Mouse (Mus musculus): ENCODE data around the gene Adh5. TPM values are rescaled to one million over a fixed set of nuclear protein-coding genes. Genes with fewer than 3 reads are reported as not detected.
"Not testable (repeated sequence)": the region's sequence is repeated elsewhere in the genome, so short reads cannot be mapped to it uniquely, and the experiment has no call there.

The Adh5 gene
- polyA plus RNA-seq, 1 experiment from 2014 or later = 146 TPM

DNA sequence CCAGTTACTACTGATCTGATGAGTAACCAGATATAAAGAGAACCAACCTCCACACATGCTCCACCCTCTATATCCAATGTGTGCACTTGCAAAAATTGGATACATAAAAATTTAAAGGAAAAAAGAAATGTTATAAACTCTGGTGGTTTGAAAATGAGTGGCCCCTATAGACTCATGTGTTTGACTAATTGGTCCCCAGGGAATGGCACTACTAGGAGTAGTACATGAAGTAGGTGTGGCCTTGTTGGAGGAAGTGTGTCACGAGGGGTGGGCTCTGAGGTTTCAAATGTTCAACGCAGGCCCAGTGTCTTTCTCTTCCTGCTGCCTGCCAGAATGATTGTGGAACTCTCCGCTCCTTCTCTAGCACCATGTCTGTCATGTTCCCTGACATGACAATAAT is 18.9 kb downstream of the Adh5 start:
- peaks cover 95% of the 10 kb centered on the region for H3K36me3 ChIP-seq
- no peak for ATAC-seq (ENCODE audit: extremely low read depth, insufficient number of reproducible peaks, low FRiP score, low TSS enrichment)
- H3K4me3 ChIP-seq = no peak overlapping the region
- no peak overlapping the region for H3K4me2 ChIP-seq
- H3K27ac ChIP-seq (replicated peaks) = no peak overlapping the region
- no peak overlapping the region for H3K9ac ChIP-seq
- H3K4me1 ChIP-seq = no peaks in the 10 kb centered on the region
- H3K9me3 ChIP-seq = no peaks in the 10 kb centered on the region
- no peaks in the 10 kb centered on the region for H3K27me3 ChIP-seq (replicated peaks)
- 89% methylated on average over 3 of the region's 3 CpGs for WGBS

DNA sequence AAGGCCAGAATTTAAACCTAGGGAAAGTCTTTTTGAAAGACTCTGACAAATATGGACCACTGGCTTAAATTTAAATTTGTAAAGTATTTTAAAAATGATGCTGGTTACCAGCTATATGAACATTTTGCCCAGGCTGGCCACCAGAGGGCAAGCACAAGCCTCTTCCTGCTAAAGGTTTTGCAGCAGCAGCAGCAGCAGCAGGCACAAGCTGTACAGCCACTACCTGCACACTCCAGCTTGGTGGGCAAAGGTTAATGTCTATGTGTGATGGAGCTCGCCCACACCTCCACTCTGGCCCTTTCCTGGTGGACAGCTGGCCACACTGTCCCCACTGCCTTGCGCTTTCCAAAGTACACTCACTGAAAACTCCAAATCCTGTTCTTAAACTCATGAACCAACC is 20.2 kb downstream of the Adh5 start:
- no peak overlapping the region for H3K27ac ChIP-seq (replicated peaks)
- no peaks in the 10 kb centered on the region for H3K4me1 ChIP-seq
- ATAC-seq (ENCODE audit: extremely low read depth, insufficient number of reproducible peaks, low FRiP score, low TSS enrichment) = no peak
- H3K27me3 ChIP-seq (replicated peaks) = no peaks in the 10 kb centered on the region
- no peak overlapping the region for H3K4me3 ChIP-seq
- no peak overlapping the region for H3K4me2 ChIP-seq
- 86% methylated on average over 2 of the region's 2 CpGs for WGBS
- no peaks in the 10 kb centered on the region for H3K9me3 ChIP-seq
- no peak overlapping the region for H3K9ac ChIP-seq
- H3K36me3 ChIP-seq = peaks cover 93% of the 10 kb centered on the region

DNA sequence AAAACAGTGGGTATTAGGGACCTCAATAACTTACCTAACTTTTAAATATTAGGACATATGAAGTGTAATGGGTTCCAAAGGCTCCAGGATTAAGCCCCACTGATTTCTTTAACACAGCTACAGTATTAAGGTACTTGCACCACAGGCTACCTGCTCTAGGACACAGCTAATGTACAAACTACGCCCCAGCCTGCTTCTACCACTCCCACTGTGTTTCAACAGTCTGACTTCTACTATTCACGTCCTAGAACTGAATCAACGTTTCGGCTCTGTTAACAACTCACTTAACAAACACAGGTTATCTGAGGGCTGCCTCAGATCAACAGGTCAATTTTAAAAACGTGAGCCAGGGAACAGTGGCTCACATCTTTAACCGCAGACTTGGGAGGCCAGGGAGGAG is 20.9 kb downstream of the Adh5 start:
- no peak overlapping the region for H3K27ac ChIP-seq (replicated peaks)
- peaks cover 93% of the 10 kb centered on the region for H3K36me3 ChIP-seq
- no peak overlapping the region for H3K4me3 ChIP-seq
- WGBS = 79% methylated on average over 6 of the region's 6 CpGs
- H3K4me1 ChIP-seq = no peaks in the 10 kb centered on the region
- H3K4me2 ChIP-seq = no peak overlapping the region
- H3K9ac ChIP-seq = no peak overlapping the region
- H3K27me3 ChIP-seq (replicated peaks) = no peaks in the 10 kb centered on the region
- H3K9me3 ChIP-seq = no peaks in the 10 kb centered on the region
- ATAC-seq (ENCODE audit: extremely low read depth, insufficient number of reproducible peaks, low FRiP score, low TSS enrichment) = no peak

DNA sequence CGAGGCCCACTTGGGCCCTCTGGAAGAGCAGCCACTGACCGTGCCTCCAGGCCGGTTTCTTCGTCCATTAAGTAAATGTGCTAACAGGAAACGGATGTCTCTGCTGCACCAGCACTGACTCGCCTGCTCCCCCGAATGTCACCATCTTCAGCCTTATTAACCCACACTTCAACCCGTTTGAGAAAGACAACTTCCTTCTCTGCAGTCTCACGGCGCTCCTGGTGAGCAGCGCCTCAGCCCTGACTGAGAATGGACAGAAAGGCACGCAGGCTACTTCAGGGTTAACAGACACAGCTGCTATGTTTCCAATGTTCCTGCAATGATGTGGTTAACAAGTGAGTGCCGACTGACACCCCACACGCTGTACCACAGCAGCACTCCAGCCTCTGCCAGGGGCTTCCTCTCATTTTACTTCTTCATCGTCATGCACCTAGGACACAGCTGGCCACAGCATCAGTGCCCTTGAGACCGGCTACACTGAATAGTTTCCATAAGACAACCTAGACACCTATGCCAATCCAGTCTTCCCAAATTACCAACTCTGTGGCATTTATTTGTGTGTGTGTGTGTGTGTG is 21.8 kb downstream of the Adh5 start:
- H3K4me3 ChIP-seq = no peak overlapping the region
- no peaks in the 10 kb centered on the region for H3K27me3 ChIP-seq (replicated peaks)
- H3K9ac ChIP-seq = no peak overlapping the region
- WGBS = 76% methylated on average over 16 of the region's 16 CpGs
- no peak overlapping the region for H3K4me2 ChIP-seq
- no peak overlapping the region for H3K27ac ChIP-seq (replicated peaks)
- peaks cover 94% of the 10 kb centered on the region for H3K36me3 ChIP-seq
- no peak for ATAC-seq (ENCODE audit: extremely low read depth, insufficient number of reproducible peaks, low FRiP score, low TSS enrichment)
- H3K9me3 ChIP-seq = no peaks in the 10 kb centered on the region
- no peaks in the 10 kb centered on the region for H3K4me1 ChIP-seq

DNA sequence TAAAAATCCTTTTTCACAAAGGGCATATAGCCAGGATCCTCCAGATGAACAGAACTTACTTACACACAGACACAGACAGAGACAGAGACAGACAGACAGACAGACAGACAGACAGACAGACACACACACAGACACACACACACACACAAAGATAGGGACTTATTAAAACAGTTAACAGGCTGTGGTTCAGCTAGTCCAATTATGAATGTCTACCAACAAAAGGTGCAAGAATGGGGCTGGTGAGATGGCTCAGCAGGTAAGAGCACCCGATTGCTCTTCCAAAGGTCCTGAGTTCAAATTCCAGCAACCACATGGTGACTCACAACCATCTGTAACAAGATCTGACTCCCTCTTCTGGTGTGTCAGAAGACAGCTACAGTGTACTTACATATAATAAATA is 23.8 kb downstream of the Adh5 start:
- not testable (repeated sequence) for H3K4me1 ChIP-seq; H3K27ac ChIP-seq (replicated peaks); H3K9ac ChIP-seq; ATAC-seq (ENCODE audit: extremely low read depth, insufficient number of reproducible peaks, low FRiP score, low TSS enrichment); H3K9me3 ChIP-seq; H3K4me2 ChIP-seq; H3K27me3 ChIP-seq (replicated peaks); H3K4me3 ChIP-seq
- WGBS = 96% methylated on average over 1 of the region's 1 CpGs
- peaks cover 92% of the 10 kb centered on the region for H3K36me3 ChIP-seq

DNA sequence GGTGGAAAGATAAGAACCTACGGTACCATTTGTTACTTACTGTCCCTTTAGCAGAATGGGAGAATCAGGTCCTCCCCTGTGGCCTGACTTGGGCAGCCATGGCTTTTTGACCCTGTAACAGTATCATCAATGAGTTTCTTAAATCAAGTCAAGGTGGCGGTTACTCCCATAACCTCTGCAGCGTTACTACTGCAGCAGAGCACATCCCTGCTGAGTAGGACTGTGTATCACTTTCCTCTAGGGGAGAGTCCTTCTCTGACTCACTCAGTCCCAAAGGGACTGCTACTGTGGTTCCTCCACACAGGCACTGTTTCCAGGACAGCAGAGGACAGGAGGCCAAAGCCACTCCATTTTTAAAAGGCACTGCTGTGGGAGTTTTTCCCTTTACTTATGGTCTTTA is 28.2 kb downstream of the Adh5 start:
- 0 out of 2 replicates have a peak, but pooled peaks cover 4% of the 10 kb centered on the region for H3K4me1 ChIP-seq
- H3K9ac ChIP-seq = no peak overlapping the region
- H3K27me3 ChIP-seq (replicated peaks) = no peaks in the 10 kb centered on the region
- H3K4me2 ChIP-seq = no peak overlapping the region
- 78% methylated on average over 3 of the region's 3 CpGs for WGBS
- H3K27ac ChIP-seq (replicated peaks) = no peak overlapping the region
- H3K9me3 ChIP-seq = no peaks in the 10 kb centered on the region
- H3K36me3 ChIP-seq = peaks cover 81% of the 10 kb centered on the region
- no peak overlapping the region for H3K4me3 ChIP-seq
- ATAC-seq (ENCODE audit: extremely low read depth, insufficient number of reproducible peaks, low FRiP score, low TSS enrichment) = no peak

DNA sequence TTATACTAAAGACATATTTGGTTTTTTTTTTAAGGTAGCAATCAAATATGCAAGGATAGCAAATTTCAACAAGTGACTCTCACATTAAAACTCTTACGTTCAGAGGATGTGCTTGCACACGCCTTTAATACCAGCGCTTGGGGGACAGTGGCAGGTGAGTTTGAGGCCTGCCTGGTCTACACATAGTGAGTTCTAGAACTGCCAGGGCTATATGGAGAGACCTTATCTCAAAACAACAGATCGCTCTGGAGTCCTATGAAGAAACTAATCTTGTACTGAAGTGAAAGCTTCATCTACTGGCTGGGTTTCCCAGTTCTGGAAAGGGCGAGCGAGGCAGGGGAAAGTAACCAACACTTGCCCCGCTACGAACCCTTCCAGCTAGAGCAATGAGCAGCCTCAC is 36.6 kb downstream of the Adh5 start:
- no peak overlapping the region for H3K4me3 ChIP-seq
- WGBS = 87% methylated on average over 8 of the region's 8 CpGs
- H3K27me3 ChIP-seq (replicated peaks) = no peaks in the 10 kb centered on the region
- ATAC-seq (ENCODE audit: extremely low read depth, insufficient number of reproducible peaks, low FRiP score, low TSS enrichment) = no peak
- no peak overlapping the region for H3K27ac ChIP-seq (replicated peaks)
- peaks cover 62% of the 10 kb centered on the region for H3K36me3 ChIP-seq
- no peak overlapping the region for H3K9ac ChIP-seq
- no peaks in the 10 kb centered on the region; the same call in 1 of the 2 replicates for H3K9me3 ChIP-seq
- peaks cover 21% of the 10 kb centered on the region for H3K4me1 ChIP-seq
- H3K4me2 ChIP-seq = no peak overlapping the region

DNA sequence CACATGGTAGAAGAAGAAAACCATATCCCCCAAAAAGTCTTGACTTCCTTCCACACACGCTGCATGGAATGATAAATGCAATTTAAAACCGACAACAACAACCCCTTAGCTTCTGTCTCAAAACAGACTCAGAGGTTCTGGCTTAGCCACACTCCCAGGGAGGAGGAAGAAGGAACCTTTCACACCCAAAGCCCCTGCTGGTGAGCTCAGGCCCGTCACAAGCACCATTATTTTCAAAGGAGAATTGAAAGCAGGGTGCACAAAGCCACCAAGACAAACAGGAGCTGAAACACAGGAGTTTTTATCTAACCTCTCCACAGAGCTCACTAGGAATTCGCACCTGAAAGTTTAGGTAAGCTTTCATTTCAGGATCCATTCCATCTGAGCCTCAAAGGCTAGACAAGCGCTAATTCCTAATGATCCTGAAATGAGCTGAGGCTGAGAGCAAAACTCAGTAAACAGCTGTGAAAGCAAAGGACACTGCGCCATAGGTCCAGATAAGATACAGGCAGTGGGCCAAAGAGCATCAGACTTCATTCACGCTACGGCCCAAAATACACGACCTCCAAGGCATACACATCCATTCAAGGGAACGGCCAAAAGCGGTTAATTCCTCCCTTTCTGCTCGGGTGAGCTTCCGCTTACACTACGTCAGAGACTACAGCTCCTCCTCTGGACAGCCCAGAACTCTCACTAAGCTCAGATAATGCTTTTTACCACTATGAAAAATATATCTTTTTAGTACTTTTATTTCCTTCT is 38.8 kb downstream of the Adh5 start:
- H3K4me2 ChIP-seq = peak overlapping the region; percentile 37; the same call in 1 of the 2 replicates
- H3K4me1 ChIP-seq = peaks cover 16% of the 10 kb centered on the region
- no peaks in the 10 kb centered on the region; the same call in 1 of the 2 replicates for H3K9me3 ChIP-seq
- H3K27me3 ChIP-seq (replicated peaks) = no peaks in the 10 kb centered on the region
- 46% methylated on average over 14 of the region's 14 CpGs for WGBS
- 0 out of 2 replicates have a peak overlapping the region, but pooled peaks have one; percentile 20 for H3K27ac ChIP-seq (replicated peaks)
- H3K9ac ChIP-seq = peak overlapping the region; percentile 15; the same call in 1 of the 2 replicates
- H3K36me3 ChIP-seq = peaks cover 65% of the 10 kb centered on the region
- H3K4me3 ChIP-seq = no peak overlapping the region; the same call in 1 of the 2 replicates
- ATAC-seq (ENCODE audit: extremely low read depth, insufficient number of reproducible peaks, low FRiP score, low TSS enrichment) = no peak

DNA sequence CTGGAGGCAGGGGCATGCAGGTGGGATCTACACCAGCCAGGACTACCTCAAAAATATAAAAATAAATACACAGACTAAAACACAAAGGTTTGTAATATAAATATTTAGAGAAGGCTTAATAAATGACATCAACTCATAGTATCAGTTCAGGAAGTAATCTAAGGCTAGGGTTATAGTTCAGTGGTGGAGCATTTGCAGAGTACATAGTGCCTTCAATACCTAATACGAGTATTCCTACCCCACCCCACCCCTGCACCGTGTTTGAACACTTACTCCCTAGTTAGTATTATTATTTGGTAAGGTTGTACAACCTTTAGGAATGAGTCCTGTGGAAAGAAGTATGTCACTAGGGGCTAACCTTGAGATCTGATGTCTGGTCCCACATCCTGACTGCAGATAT is 40.3 kb downstream of the Adh5 start:
- Histone ChIP-seq H3K9me3 (no peaks in the 10 kb centered on the region; the same call in 1 of the 2 replicates), H3K4me1 (peaks cover 25% of the 10 kb centered on the region), H3K9ac (no peak overlapping the region), H3K36me3 (peaks cover 60% of the 10 kb centered on the region), H3K4me3 (no peak overlapping the region), H3K4me2 (no peak overlapping the region), H3K27ac (replicated peaks) (no peak overlapping the region), H3K27me3 (replicated peaks) (no peaks in the 10 kb centered on the region)
- ATAC-seq (ENCODE audit: extremely low read depth, insufficient number of reproducible peaks, low FRiP score, low TSS enrichment) = no peak
- 81% methylated on average over 2 of the region's 2 CpGs for WGBS

DNA sequence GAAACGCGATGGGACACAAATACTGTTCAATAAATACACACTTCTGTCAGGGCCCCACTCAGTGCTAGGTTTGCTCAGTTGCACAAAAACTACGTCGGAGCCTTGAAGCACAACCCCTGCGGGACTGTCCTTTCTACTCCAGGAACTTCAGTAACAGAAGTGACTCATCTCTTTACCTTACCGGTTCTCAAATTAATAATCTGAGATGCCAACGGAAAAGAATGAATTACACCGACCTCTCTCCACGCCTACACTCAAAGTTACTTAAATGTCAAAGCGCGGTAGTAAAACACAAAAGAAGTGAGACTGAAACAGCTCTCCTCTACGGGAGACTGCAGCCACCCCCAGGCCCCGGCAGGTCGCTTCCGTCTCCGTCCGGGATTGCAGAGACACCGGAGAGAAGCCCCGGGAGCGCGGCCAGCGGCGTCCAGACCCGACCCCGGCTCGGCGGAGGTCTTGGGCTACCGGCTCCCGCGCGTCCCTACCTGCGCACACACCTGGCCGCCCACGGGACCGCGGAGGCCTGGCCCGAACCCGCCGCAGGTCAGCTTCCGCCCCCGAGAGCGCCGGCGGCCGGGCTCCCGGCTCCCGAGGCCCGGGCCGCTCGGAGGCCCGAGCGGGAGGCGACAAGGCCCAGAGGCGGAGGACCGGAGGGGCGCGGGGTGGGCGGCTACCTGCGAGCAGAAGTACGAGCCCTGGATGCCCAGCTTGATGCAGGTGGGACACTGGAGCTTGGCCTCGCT is 45.9 kb downstream of the Adh5 start:
- H3K27me3 ChIP-seq (replicated peaks) = no peaks in the 10 kb centered on the region

DNA sequence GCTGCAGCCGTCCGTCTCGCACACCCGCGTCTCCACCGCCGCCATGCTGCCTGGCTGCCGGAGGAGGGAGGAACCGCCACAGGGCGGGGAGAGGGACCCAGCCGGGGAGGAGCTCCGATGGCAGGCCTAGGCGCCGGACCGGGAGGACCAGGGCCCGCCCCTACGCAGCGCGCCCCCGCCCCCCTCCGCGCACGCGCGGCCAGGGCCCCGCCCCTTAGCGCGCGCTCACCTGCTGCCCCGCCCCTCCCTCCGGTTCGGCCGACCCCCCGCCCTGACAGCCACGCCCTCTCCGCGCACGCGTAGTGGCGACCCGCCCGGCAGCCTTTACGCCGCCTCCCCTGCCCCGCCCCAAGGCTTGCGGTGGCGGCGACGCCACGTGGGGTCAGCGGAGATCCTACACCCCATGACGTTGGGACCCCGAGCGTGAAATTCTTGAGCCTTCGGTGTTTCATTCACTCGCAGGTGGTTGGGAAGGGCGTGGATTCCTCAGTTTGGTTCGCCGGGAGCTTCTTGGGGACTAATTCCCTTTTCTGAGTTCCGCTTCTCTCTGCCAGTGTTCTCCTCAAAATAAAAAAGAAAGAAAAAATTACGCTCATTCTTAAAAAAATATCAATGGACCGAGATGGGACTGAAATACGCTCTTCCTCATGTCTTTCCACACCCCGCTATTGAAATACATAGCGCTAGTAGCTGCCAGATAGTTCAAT is 46.6 kb downstream of the Adh5 start, which contains the start of gene Metap1:
TSS of gene Metap1 (minus strand) at position 189 of the 707 bp plus-strand sequence.
- H3K4me1 ChIP-seq = peaks cover 12% of the 10 kb centered on the region
- WGBS = under 1% methylated on average over 65 of the region's 65 CpGs
- peak; percentile 100 for ATAC-seq (ENCODE audit: extremely low read depth, insufficient number of reproducible peaks, low FRiP score, low TSS enrichment)
- H3K4me3 ChIP-seq = peak within 1 kb of the TSS; percentile 78
- H3K27me3 ChIP-seq (replicated peaks) = no peaks in the 10 kb centered on the region
- peak within 1 kb of the TSS; percentile 76 for H3K27ac ChIP-seq (replicated peaks)
- no peaks in the 10 kb centered on the region; the same call in 1 of the 2 replicates for H3K9me3 ChIP-seq
- H3K4me2 ChIP-seq = peak within 1 kb of the TSS; percentile 89
- H3K36me3 ChIP-seq = peaks cover 18% of the 10 kb centered on the region
- peak within 1 kb of the TSS; percentile 90 for H3K9ac ChIP-seq

More for the DNA sequence above, 45.9 kb downstream of the Adh5 start:
- peak overlapping the region; percentile 76 for H3K27ac ChIP-seq (replicated peaks)
- H3K36me3 ChIP-seq = peaks cover 25% of the 10 kb centered on the region
- peak overlapping the region; percentile 90 for H3K9ac ChIP-seq
- no peaks in the 10 kb centered on the region; the same call in 1 of the 2 replicates for H3K9me3 ChIP-seq
- peaks cover 12% of the 10 kb centered on the region for H3K4me1 ChIP-seq
- WGBS = under 1% methylated on average over 57 of the region's 61 CpGs
- peak overlapping the region; percentile 78 for H3K4me3 ChIP-seq
- ATAC-seq (ENCODE audit: extremely low read depth, insufficient number of reproducible peaks, low FRiP score, low TSS enrichment) = peak; percentile 51
- H3K4me2 ChIP-seq = peak overlapping the region; percentile 89
